Mouse (Mus musculus): ENCODE results near the gene Atrn.

Atrn gene

DNA sequence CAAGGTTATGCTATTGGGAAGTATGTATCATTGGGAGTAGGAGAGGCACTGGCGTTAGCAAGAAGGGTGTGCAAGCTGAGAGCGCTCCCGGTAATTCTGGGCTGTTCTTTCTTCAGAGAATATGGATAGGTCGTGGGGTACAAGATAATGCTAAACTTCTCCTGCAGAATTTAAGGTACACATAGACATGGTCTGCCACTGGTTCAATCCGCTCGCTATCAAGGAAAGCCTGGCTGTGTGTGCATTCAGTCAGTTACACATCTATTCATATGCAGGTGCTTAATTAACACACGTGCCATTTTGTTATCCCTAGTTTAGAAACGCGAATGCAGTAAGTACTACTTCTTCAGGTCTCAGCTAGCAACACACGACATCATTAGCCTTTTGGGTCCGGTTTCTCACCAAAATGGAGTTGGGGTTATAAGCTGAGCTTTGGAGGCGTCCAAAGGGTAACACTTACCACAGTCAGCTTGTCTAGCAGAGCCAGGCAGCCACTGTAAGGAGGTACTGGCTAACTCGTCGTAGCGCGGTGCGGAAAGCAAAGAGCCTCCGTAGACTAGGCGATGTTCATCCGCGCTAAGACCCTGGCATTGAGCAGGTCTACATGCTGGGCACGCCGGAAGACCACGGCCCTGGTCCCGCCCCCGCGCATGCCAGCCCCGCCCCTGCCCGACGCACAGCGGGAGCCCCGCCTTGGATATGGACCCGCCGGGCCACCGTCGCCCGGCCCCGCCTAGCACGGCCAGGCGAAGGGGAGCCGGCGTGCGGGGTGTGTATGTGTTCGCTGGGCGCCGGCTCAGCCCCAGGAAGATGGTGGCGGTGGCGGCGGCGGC is at the start of gene Atrn, which contains the start of gene 4930402H24Rik:
Gene Atrn, plus strand, starts transcription at position 745 of the 833 bp plus-strand sequence.
Gene 4930402H24Rik, minus strand, starts transcription at position 656 of the 833 bp plus-strand sequence.
- Histone ChIP-seq H3K4me3 (replicated peaks; ENCODE audit: low read length) (peak within 1 kb of the TSS; percentile 94), H3K36me3 (ENCODE audit: insufficient read depth, low read length) (peaks cover 7% of the 10 kb centered on the region; the same call in 1 of the 2 replicates), H3K9me3 (ENCODE audit: low read length) (no peaks in the 10 kb centered on the region), H3K27me3 (ENCODE audit: insufficient read depth, low read length) (no peaks in the 10 kb centered on the region), H3K4me1 (replicated peaks; ENCODE audit: low read depth, low read length) (peaks cover 18% of the 10 kb centered on the region)
- TF ChIP-seq CTCF (conservative IDR thresholded peaks at IDR 0.05; ENCODE audit: low read length) = no peak
- no peak for TF ChIP-seq POU5F1 (IDR thresholded peaks at IDR 0.05; ENCODE audit: borderline replicate concordance, low read length)
- TF ChIP-seq NANOG (IDR thresholded peaks at IDR 0.05; ENCODE audit: borderline replicate concordance, low read length) = no peak

DNA sequence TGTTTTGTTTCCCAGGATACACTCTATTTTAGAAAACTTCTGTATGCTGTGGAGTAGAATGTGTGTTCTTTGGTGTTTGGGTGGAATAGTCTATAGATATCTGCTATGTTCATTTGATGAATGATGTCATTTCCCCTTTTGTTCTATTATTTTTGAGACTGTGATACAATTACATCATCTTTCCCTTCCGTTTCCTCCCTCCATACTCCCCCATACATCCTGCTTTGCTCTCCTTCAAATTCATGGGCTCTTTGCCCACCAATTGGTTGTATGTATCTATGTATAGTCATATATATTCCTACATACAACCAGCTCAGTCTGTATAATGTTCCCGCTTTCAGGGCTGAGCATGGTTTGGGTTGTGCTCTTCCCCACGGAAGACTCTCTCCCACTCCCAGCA is 44.2 kb upstream of the Atrn start:
- no peak for TF ChIP-seq CTCF (conservative IDR thresholded peaks at IDR 0.05; ENCODE audit: low read length)
- TF ChIP-seq POU5F1 (IDR thresholded peaks at IDR 0.05; ENCODE audit: borderline replicate concordance, low read length) = no peak
- no peak for TF ChIP-seq NANOG (IDR thresholded peaks at IDR 0.05; ENCODE audit: borderline replicate concordance, low read length)

DNA sequence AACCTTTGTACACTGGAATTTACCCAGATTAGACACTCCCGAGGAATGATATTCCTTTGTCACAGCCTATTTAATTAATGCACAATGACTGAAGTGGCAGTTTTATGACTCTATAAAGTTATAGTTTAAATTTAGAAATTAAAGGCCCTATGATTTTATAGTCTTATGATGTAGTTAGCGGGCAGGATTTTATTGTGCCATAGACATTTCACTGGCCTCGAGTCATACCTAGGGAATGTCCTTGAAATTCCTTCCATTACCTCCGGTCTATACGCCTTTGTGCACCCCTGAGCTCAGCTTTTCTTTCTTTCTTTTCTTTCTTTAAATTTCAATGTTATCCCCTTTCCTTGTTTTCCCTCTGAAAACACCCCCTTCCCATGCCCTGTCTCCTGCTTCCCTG is 35.4 kb upstream of the Atrn start:
- Histone ChIP-seq H3K36me3 (ENCODE audit: insufficient read depth, low read length) (no peaks in the 10 kb centered on the region), H3K4me1 (replicated peaks; ENCODE audit: low read depth, low read length) (0 out of 2 replicates have a peak, but pooled peaks cover under 1% of the 10 kb centered on the region), H3K9me3 (ENCODE audit: low read length) (no peaks in the 10 kb centered on the region), H3K4me3 (replicated peaks; ENCODE audit: low read length) (no peak overlapping the region), H3K27me3 (ENCODE audit: insufficient read depth, low read length) (peaks cover 6% of the 10 kb centered on the region; the same call in 1 of the 2 replicates)
- TF ChIP-seq CTCF (conservative IDR thresholded peaks at IDR 0.05; ENCODE audit: low read length) (no peak), POU5F1 (IDR thresholded peaks at IDR 0.05; ENCODE audit: borderline replicate concordance, low read length) (no peak), NANOG (IDR thresholded peaks at IDR 0.05; ENCODE audit: borderline replicate concordance, low read length) (no peak)

More for the DNA sequence above, 44.2 kb upstream of the Atrn start:
- Histone ChIP-seq H3K36me3 (ENCODE audit: insufficient read depth, low read length) (no peaks in the 10 kb centered on the region), H3K4me1 (replicated peaks; ENCODE audit: low read depth, low read length) (no peaks in the 10 kb centered on the region), H3K4me3 (replicated peaks; ENCODE audit: low read length) (no peak overlapping the region), H3K27me3 (ENCODE audit: insufficient read depth, low read length) (no peaks in the 10 kb centered on the region), H3K9me3 (ENCODE audit: low read length) (no peaks in the 10 kb centered on the region)

DNA sequence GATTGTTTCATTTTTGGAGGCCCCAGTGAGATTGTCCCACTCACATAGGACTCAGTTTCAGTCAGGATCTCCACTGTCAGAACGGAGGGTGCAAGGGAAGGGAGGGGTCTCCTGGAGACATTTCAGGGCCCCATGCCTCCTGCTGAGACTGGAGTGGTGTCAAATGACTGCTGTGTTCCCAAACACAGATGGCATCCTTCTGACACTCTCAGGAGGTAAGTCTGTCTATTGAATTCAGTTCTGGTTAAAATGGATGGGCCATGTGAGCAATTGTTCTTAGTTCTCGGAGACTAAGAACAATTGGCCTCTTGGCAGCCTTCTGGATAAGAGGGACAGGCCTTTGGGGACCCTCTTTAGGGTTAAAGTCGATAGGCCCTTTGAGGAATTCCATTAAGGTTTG is 28.9 kb upstream of the Atrn start:
- H3K36me3 ChIP-seq (ENCODE audit: insufficient read depth, low read length) = no peaks in the 10 kb centered on the region
- no peaks in the 10 kb centered on the region for H3K27me3 ChIP-seq (ENCODE audit: insufficient read depth, low read length)
- TF ChIP-seq CTCF (conservative IDR thresholded peaks at IDR 0.05; ENCODE audit: low read length) (no peak), NANOG (IDR thresholded peaks at IDR 0.05; ENCODE audit: borderline replicate concordance, low read length) (no peak), POU5F1 (IDR thresholded peaks at IDR 0.05; ENCODE audit: borderline replicate concordance, low read length) (no peak)
- H3K9me3 ChIP-seq (ENCODE audit: low read length) = no peaks in the 10 kb centered on the region
- no peak overlapping the region for H3K4me3 ChIP-seq (replicated peaks; ENCODE audit: low read length)
- peaks cover 14% of the 10 kb centered on the region; the same call in 1 of the 2 replicates for H3K4me1 ChIP-seq (replicated peaks; ENCODE audit: low read depth, low read length)

DNA sequence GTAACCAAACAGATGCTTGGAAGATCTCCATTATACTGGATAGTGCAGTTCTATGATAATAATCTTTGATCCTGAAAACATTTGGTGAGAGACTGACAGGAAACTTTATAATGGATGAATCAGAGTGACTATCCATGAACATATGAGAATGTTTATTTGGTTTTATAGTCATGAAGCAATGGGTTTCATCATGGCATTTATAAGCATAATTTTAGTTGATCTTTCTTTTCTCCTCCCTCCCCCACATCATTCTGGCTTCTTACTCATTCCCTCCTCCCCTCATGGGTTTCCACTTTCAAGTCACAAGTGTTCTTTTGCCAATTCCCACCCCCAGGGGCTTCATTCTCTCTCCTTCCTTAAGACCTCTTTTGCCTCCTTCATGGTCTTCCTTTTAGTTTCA is 19.3 kb upstream of the Atrn start:
- no peaks in the 10 kb centered on the region for H3K27me3 ChIP-seq (ENCODE audit: insufficient read depth, low read length)
- no peak overlapping the region for H3K4me3 ChIP-seq (replicated peaks; ENCODE audit: low read length)
- H3K36me3 ChIP-seq (ENCODE audit: insufficient read depth, low read length) = no peaks in the 10 kb centered on the region
- H3K9me3 ChIP-seq (ENCODE audit: low read length) = no peaks in the 10 kb centered on the region
- TF ChIP-seq POU5F1 (IDR thresholded peaks at IDR 0.05; ENCODE audit: borderline replicate concordance, low read length) (no peak), CTCF (conservative IDR thresholded peaks at IDR 0.05; ENCODE audit: low read length) (no peak), NANOG (IDR thresholded peaks at IDR 0.05; ENCODE audit: borderline replicate concordance, low read length) (no peak)
- no peaks in the 10 kb centered on the region for H3K4me1 ChIP-seq (replicated peaks; ENCODE audit: low read depth, low read length)

DNA sequence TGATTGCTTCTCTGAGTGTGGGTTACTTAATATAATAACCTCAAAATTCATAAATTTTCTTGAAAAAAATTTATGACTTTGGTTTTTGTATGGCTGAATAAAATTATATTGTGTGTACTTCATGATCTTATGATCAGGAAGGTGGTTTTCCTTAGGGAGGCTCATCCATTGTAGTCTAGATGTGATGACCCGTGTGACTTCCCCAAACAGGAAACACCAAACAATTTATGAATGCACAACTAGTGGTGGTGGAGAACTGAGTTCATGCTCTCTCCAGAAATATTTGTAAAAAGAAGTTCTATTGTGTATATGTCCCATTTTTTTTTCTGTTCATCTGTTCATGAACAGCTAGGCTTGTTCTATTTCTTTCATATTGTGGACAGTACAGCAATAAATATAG is 18.8 kb upstream of the Atrn start:
- Histone ChIP-seq H3K27me3 (ENCODE audit: insufficient read depth, low read length) (no peaks in the 10 kb centered on the region), H3K4me3 (replicated peaks; ENCODE audit: low read length) (no peak overlapping the region), H3K9me3 (ENCODE audit: low read length) (no peaks in the 10 kb centered on the region), H3K36me3 (ENCODE audit: insufficient read depth, low read length) (no peaks in the 10 kb centered on the region), H3K4me1 (replicated peaks; ENCODE audit: low read depth, low read length) (no peaks in the 10 kb centered on the region)
- TF ChIP-seq CTCF (conservative IDR thresholded peaks at IDR 0.05; ENCODE audit: low read length) (no peak), POU5F1 (IDR thresholded peaks at IDR 0.05; ENCODE audit: borderline replicate concordance, low read length) (no peak), NANOG (IDR thresholded peaks at IDR 0.05; ENCODE audit: borderline replicate concordance, low read length) (no peak)

DNA sequence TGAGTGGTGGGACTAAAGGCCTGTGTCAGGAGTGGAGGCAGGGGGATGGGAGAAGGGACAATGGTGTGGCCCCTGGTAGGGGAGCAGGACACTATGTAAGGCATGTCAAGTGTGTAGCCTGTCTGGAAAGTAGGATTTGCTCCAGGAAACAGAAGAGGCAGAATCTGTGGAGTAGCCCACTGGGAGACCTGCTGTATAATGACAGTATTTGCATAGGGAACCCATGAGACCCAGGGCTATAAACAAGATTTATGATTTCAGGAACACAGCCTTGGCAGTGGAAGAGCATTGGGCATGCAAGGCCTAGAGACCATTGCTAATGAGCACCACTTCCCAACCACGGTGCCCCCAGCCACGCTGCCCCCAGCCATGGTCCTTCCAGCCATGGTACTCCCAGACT is 9.4 kb upstream of the Atrn start:
- no peaks in the 10 kb centered on the region for H3K9me3 ChIP-seq (ENCODE audit: low read length)
- H3K27me3 ChIP-seq (ENCODE audit: insufficient read depth, low read length) = no peaks in the 10 kb centered on the region
- TF ChIP-seq NANOG (IDR thresholded peaks at IDR 0.05; ENCODE audit: borderline replicate concordance, low read length) (no peak), CTCF (conservative IDR thresholded peaks at IDR 0.05; ENCODE audit: low read length) (no peak), POU5F1 (IDR thresholded peaks at IDR 0.05; ENCODE audit: borderline replicate concordance, low read length) (no peak)
- H3K36me3 ChIP-seq (ENCODE audit: insufficient read depth, low read length) = no peaks in the 10 kb centered on the region
- H3K4me1 ChIP-seq (replicated peaks; ENCODE audit: low read depth, low read length) = 0 out of 2 replicates have a peak, but pooled peaks cover 8% of the 10 kb centered on the region
- H3K4me3 ChIP-seq (replicated peaks; ENCODE audit: low read length) = no peak overlapping the region

DNA sequence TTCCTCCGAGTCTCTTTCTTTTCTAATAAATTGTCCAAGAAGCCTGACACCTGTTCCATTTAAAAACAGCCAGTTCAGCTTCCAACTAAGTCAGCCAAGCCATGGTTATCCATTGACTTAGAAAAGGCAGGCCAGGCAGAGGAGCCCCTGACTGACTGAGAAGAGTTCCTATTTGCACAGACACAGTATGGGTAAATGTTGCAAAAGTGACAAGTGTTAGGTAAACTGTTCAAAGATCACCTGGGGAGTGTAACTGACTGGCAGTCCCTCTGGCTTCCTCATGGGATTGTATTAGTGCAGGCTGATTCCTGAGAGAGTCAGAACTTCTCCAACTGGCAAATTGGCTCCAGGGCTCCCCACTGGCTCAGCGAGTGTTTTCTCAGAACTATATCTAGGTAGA is 8.4 kb upstream of the Atrn start:
- no peak overlapping the region for H3K4me3 ChIP-seq (replicated peaks; ENCODE audit: low read length)
- no peak for TF ChIP-seq CTCF (conservative IDR thresholded peaks at IDR 0.05; ENCODE audit: low read length)
- TF ChIP-seq NANOG (IDR thresholded peaks at IDR 0.05; ENCODE audit: borderline replicate concordance, low read length) = no peak
- TF ChIP-seq POU5F1 (IDR thresholded peaks at IDR 0.05; ENCODE audit: borderline replicate concordance, low read length) = no peak
- 0 out of 2 replicates have a peak, but pooled peaks cover 8% of the 10 kb centered on the region for H3K4me1 ChIP-seq (replicated peaks; ENCODE audit: low read depth, low read length)
- H3K9me3 ChIP-seq (ENCODE audit: low read length) = no peaks in the 10 kb centered on the region
- no peaks in the 10 kb centered on the region for H3K36me3 ChIP-seq (ENCODE audit: insufficient read depth, low read length)
- no peaks in the 10 kb centered on the region for H3K27me3 ChIP-seq (ENCODE audit: insufficient read depth, low read length)

Data from E14TG2a.4 (cell line).